Mouse (Mus musculus): Measurements from ENCODE around the gene Fars2.
A peak's percentile ranks its signal among the peaks of the same experiment; 100 is the strongest.

The Fars2 gene

DNA sequence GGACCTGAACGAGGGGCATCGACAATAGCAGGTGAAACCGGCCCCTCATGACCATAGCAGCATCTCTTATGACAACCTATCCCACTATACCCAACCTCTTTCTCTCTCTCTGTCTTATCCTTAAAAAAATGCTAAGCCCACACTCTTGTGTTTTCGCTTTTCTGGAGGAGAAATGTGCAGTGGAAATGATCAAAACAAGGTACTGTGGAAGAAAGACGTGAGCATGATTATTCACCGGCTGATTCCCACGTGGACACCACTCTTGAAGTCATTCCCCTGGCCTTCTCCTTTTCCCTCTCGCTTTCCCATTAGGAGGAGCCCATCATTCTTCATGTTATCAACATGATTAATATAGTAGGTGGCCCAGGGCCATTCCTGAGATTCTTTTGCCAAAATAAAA, 608.7 kb downstream of the Fars2 start:
- no peak for DNase-seq (ENCODE audit: extremely low read depth, insufficient read length, low spot score)

- DNase-seq (ENCODE audit: extremely low read depth, insufficient read length, low spot score) = no peak
These were observed 609.3 kb downstream of the Fars2 start for GRCm38 (mm10) chr13:36726551-36726950.

DNA sequence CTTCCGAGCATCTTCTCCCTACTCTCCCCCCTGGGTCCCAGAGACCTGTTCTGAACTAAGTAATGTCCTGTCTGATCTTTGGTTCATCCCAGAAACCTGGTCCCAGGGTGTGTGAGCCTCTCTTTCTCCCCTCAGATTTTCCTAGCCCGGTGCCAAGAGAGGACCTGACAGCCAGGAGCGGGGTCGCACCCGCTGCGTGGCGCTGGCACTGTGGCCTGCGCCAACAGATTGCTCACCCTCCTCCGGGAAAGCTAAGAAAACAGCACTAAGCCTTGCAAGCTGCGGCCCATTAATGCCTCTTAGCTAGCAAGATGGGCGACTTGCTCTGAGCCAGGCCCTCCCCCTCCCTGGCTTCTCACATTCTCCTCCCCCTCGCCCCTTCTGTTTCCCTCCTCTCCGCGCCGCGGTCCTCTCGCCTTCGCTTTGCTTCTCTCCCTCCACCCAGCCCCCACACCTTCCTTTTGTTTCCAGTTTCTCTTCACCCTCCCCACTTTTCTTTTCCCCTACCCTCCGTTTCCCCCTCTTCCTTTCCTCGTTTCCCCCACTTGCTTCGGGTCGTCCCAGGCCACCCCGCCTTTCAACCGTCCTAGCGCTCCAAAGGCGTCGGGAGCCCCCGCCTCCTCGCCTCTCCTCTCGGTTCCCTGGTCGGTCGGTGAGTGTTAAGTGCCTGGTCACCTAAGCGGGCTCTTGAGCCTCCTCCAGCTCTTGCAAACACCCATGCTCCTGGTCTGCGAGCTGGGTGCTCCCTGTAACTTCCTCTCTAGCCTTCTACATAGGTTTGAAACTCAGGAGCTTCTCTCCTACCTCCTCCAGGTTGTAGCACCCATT, 610.0 kb downstream of the Fars2 start:
- DNase-seq (ENCODE audit: extremely low read depth, insufficient read length, low spot score) = no peak

DNA sequence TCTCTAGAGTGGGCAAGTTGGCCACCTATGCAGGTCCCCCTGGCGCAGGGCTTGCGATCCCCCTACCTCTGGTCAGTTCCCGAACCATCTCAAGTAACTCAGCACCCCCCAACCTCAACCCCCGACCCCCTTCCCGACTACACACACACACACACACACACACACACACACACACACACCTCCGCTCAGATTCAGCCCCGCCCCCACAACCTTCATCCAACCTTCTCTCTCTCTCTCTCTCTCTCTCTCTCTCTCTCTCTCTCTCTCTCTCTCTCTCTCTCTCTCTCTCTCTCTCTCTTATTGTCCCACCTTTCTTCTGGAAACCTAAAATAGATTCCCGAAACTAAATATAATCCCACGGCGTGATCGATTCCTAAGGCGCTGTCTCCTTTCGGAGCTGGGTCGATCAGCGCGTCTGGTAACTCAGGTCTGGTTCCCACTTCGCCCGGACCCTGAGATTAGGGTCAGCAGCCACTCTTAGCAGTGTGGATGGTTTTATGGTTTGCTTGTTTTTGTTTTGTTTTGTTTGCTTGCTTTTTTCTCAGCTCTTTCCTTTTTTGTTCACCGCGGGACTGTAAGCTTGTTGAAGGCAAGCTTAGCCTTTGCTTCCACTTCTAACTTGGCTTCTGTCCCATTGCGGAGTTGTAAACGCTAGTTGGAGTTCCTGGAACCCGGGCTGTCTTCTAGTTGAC, 610.7 kb downstream of the Fars2 start:
- no peak for DNase-seq (ENCODE audit: extremely low read depth, insufficient read length, low spot score)

DNA sequence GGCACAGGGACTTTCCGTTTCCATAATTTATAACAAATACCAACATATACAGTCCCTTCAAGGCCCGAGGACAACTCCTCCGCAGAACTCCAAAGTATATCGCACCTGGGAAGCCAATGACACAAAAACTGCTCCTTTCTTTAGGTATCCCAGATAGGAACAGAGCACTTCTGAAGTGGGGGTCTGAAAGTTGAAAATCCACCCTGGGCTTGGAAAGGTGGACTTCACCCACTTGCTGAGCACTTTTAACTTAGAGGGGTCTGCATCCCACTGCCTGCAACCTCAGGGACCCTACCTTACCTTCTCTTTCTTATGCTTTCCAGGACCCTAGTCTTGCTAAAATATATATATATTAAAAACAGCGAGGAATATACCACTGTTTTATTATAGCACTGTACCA, 611.3 kb downstream of the Fars2 start:
- DNase-seq (ENCODE audit: extremely low read depth, insufficient read length, low spot score) = no peak

DNA sequence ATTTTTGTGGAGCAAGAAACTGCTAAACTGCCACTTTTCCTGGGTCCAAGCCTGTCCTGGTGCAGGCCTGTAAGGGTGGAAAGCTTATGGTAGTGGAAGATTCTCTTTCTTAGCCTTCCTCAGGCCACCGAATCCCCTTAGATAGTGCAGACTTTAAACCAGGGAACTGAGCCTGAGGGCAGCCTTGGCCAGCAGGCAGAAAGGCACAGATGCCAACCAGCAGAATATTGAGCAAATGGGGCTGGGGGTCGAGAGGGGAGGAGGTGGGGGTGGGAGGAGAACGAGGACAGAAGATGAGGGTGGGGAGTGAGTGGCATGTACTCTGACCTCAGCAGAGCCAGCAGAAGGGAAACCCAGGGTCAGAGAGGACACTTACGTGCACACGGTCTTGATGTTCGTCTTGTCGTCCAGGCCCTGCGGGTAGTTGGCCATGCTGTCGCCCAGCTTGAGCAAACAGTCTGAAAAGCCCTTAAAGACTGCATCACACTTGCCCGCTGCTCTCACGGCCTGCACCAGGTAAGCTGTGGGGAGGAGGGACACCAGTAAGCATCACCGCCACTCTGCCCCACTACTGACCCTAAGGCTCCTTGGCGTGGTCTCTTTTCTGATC, 612.6 kb downstream of the Fars2 start:
- DNase-seq (ENCODE audit: extremely low read depth, insufficient read length, low spot score) = no peak

GRCm38 (mm10) chr13:36730341-36730761, 613.1 kb downstream of the Fars2 start:
- DNase-seq (ENCODE audit: extremely low read depth, insufficient read length, low spot score) = no peak

- no peak for DNase-seq (ENCODE audit: extremely low read depth, insufficient read length, low spot score)
These were observed 614.1 kb downstream of the Fars2 start for GRCm38 (mm10) chr13:36731016-36731930.

DNA sequence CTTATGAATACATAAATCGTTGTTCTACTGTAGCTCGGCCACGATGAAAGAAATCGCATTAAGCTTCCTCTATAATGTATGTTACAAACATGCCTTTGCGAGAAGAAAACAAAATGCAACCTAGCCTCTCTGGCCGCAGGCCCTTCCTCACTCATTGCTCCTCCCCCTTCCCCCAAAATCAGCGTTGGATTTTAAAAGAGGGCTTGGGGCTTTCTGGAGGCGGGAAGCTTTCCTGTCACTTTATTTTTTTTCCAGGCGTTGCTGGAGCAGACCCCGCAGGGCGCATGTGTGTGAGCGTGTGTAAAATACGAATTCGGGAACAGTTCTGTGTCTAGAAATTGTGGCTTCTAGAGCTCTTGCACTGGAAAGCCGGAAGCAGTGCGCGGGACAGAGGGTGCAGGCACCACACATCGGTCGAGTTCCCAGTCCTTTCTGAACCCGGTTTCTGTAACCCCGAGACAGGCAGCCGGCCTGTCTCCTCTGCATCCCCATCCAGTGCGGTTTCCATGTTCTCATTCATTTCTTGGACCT, 614.8 kb downstream of the Fars2 start:
- DNase-seq (ENCODE audit: extremely low read depth, insufficient read length, low spot score) = no peak

DNA sequence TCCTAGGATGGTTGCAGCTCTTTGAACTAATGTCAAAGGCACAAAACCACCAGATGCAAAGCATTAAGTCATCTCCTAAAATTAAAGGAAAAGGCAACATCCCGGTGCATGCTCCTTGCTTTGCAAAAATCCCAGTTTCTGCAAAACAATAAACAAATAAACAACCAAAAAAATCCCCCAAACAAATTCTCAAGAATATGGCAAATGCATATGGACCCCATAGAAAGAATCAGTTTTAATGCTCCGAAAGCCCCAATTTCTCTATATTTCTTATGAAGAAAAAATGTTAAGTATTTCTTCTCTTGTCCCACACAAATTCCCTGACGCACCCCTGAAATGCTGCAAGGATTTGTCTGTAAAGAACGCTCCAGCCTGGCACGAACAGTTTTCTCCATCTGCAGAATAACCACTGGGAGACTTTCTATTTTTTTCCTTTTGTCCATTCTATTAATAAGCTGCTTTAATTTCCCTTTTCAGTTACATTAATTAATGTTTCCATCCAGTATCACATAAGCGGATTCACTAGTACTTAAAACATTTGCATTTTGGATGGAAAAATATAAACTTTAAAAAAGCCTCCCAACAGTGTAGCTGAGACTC, 615.8 kb downstream of the Fars2 start:
- no peak for DNase-seq (ENCODE audit: extremely low read depth, insufficient read length, low spot score)

- DNase-seq (ENCODE audit: extremely low read depth, insufficient read length, low spot score) = no peak
These were observed 616.4 kb downstream of the Fars2 start for GRCm38 (mm10) chr13:36733566-36733965.

- peak; percentile 62 for DNase-seq (ENCODE audit: extremely low read depth, insufficient read length, low spot score)
These were observed 616.9 kb downstream of the Fars2 start for GRCm38 (mm10) chr13:36733989-36734690.

- no peak for DNase-seq (ENCODE audit: extremely low read depth, insufficient read length, low spot score)
These were observed 617.7 kb downstream of the Fars2 start, which contains the start of gene Nrn1 for GRCm38 (mm10) chr13:36734731-36735571. TSS of gene Nrn1 (minus strand) at chr13:36735131.

DNA sequence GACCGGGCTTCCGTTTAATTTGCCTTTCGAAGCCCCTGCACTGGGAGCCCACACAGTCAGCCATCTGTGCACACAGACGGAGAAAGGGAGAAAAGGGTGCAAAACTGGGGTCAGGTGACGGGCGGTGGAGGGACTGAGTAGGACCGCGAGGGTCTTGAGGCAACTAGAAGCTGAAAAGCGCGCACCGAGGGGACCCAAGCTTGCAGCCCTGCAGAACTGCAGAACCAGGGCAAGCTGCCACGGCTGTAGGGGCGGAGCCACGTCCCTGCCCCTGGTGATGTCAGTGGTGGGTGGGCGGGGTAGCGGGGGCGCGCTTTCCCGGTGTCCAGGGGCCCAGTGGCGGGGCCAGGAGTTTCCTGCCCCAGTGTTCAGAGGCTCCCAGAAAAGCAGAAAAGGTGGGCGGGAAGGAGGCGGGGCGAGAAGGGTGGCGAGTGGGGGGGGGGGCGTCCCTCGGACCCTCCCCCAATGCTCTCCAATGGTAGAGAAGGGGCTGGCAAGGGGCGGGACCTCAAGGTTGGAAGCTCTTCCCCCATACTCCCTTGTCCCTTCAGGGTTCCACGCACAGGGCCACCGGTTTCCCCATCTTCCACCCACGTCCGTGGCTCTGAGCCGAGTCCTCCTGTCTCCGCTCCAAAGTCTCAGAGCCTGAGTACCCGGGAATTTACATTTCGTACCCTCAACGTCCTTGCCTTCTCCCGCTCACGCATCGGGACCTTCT, 618.8 kb downstream of the Fars2 start:
- peak; percentile 69 for DNase-seq (ENCODE audit: extremely low read depth, insufficient read length, low spot score)

DNA sequence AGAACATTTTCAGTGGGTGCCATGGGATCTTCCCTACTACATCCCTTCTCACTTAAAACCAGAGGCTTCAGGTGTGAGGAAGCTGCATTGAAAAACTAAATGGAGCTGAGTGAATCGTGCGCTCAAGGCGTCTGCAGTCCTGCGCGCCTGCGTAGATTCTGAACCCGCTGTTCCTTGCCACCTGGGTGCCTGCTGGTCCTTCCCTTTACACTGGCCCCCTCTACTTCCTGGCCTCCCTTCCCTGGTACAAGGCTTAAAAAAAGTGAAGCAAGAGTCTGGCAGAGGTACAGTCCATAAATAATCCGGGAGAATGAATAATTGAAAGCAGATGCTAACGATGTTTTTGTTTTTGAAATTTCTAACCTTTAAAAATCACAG, 619.4 kb downstream of the Fars2 start:
- DNase-seq (ENCODE audit: extremely low read depth, insufficient read length, low spot score) = no peak

- no peak for DNase-seq (ENCODE audit: extremely low read depth, insufficient read length, low spot score)
These were observed 632.8 kb downstream of the Fars2 start for GRCm38 (mm10) chr13:36750056-36750455.

DNA sequence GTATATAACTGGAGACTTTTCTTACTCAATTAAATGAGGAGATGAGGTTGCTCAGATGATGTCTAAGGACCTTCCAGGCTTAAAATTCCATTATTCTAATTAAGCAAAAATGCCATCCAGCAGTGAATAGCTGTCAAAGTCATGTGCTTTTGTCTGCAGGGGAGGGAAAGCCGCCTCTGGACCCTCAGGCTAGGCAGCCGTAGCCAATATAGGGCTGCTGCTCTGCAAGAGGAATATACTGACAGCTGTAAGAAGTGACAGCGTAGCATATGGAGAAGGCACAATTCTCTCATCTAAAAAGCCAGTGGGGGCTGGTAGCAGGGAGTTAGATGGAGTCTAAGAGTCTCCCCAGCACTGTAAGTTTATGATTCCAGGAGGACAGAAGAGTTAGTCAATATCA, 634.6 kb downstream of the Fars2 start:
- no peak for DNase-seq (ENCODE audit: extremely low read depth, insufficient read length, low spot score)

GRCm38 (mm10) chr13:36766801-36767200, 649.6 kb downstream of the Fars2 start:
- DNase-seq (ENCODE audit: extremely low read depth, insufficient read length, low spot score) = no peak
